Mouse (Mus musculus) liver, embryonic 14.5 days (tissue): Measurements from ENCODE around the gene Ttc5.

Experiments used
- CTCF ChIP-seq: IDR thresholded peaks from 2 replicates; pipeline ENCODE4 v1.5.1; 2016; ENCODE audit warnings: antibody characterized with exemption, low read depth, control low read depth
- EP300 ChIP-seq: IDR thresholded peaks from 2 replicates; pipeline ENCODE4 v1.6.1; 2016; ENCODE audit warnings: antibody characterized with exemption, low read depth

DNA sequence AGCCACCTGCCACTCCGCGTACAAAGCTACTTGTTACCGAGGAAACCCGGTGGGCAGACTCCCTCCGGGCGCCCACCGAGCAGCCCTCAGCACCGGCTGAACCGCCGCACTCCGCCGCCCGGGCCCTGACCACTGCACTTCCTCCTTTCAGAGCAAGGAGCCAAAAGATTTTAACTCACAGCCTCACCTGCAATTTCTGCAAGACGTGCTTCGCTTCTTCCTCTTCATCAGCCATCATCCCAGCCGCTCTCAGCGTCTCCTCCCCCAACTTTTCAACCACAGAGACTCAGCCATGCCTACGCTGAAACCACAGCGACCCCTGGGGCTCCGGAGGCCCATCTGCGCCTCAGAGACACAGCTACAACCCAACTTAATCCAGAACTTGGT lies at the start of gene Ttc5:
- TF ChIP-seq CTCF (peak; percentile 97), EP300 (no peak)
